Mouse (Mus musculus) left cerebral cortex, adult 18-20 months (tissue): ENCODE results near the gene Minos1. TPM values are rescaled to one million over a fixed set of nuclear protein-coding genes. Genes with fewer than 3 reads are reported as not detected.

ENCODE experiments used
- DNase-seq, 2 experiments: peaks; one replicate each; pipeline ENCODE4 v3.0.0; 2021 to 2022; ENCODE audit warnings: low spot score in 2 of 2, mixed read lengths in 1 of 2
- long read RNA-seq, 2 experiments: library from polyadenylated mRNA; stranded (forward); transcript quantifications; one replicate each; pipeline ENCODE4 v2.0.0; 2021
- total RNA-seq, 2 experiments: library from RNA; stranded (reverse); gene quantifications; 2 replicates each; pipeline ENCODE4 v1.2.3; 2021

Gene Minos1
- 100 to 1,000 TPM; 198 to 207 TPM for total RNA-seq
- long read RNA-seq, experiment 1, transcript Minos1-204 (4 exons, 476 nt) = minor isoform, 8 of 132 reads
- long read RNA-seq, experiment 1, transcript Minos1-203 (4 exons, 2,549 nt) = major isoform, 106 of 132 reads
- long read RNA-seq, experiment 1, partial matches to known transcripts = 5 of 132 reads
- long read RNA-seq, experiment 1, other reads (novel, unspliced or antisense) = 13 of 132 reads
- long read RNA-seq, experiment 2, transcript Minos1-203 (4 exons, 2,549 nt) = major isoform, 96 of 120 reads
- long read RNA-seq, experiment 2, transcript Minos1-204 (4 exons, 476 nt) = minor isoform, 8 of 120 reads
- long read RNA-seq, experiment 2, partial matches to known transcripts = 9 of 120 reads
- long read RNA-seq, experiment 2, other reads (novel, unspliced or antisense) = 7 of 120 reads

GRCm38 (mm10) chr4:139130701-139131549 lies at the start of gene Minos1:
Gene Minos1 (minus strand): TSS chr4:139131113.
- peak; percentile 98 for DNase-seq

GRCm38 (mm10) chr4:139179731-139180625 lies 49.1 kb upstream of the Minos1 start:
- no peak for DNase-seq

GRCm38 (mm10) chr4:139179218-139179617 lies 48.3 kb upstream of the Minos1 start:
- no peak for DNase-seq

- DNase-seq = no peak
These were observed 47.5 kb upstream of the Minos1 start for GRCm38 (mm10) chr4:139178377-139178776.

GRCm38 (mm10) chr4:139177921-139178320 lies 47.0 kb upstream of the Minos1 start:
- no peak for DNase-seq

GRCm38 (mm10) chr4:139176023-139176422 lies 45.1 kb upstream of the Minos1 start:
- no peak for DNase-seq

GRCm38 (mm10) chr4:139175061-139175971 lies 44.4 kb upstream of the Minos1 start:
- DNase-seq = no peak

GRCm38 (mm10) chr4:139169748-139170279 lies 38.9 kb upstream of the Minos1 start:
- no peak for DNase-seq

- no peak for DNase-seq
These were observed 38.3 kb upstream of the Minos1 start for GRCm38 (mm10) chr4:139168985-139169747.

- no peak for DNase-seq
These were observed 36.2 kb upstream of the Minos1 start for GRCm38 (mm10) chr4:139167107-139167506.

- no peak for DNase-seq
These were observed 35.3 kb upstream of the Minos1 start for GRCm38 (mm10) chr4:139166244-139166643.

GRCm38 (mm10) chr4:139165259-139165658 lies 34.3 kb upstream of the Minos1 start:
- no peak for DNase-seq

- DNase-seq = no peak
These were observed 33.2 kb upstream of the Minos1 start for GRCm38 (mm10) chr4:139164082-139164481.

- DNase-seq = no peak
These were observed 30.2 kb upstream of the Minos1 start for GRCm38 (mm10) chr4:139161076-139161475.

- no peak for DNase-seq
These were observed 27.4 kb upstream of the Minos1 start for GRCm38 (mm10) chr4:139158350-139158749.

- no peak for DNase-seq
These were observed 25.6 kb upstream of the Minos1 start for GRCm38 (mm10) chr4:139156538-139156937.

- no peak for DNase-seq
These were observed 23.8 kb upstream of the Minos1 start for GRCm38 (mm10) chr4:139154576-139155307.

GRCm38 (mm10) chr4:139151370-139151769 lies 20.5 kb upstream of the Minos1 start:
- DNase-seq = no peak
